Mouse (Mus musculus): ENCODE measurements around the gene Dqx1. TPM values are rescaled to one million over a fixed set of nuclear protein-coding genes. Genes with fewer than 3 reads are reported as not detected.

Gene Dqx1
- total RNA-seq, 2 experiments from 2014 or later = 0.22 to 0.55 TPM

GRCm38 (mm10) chr6:83069488-83070246 lies 12.0 kb downstream of the Dqx1 start:
- peak in 1 of 2 experiments; percentile 26 for DNase-seq
- intact Hi-C loops (cut with DNase I) = no loop called here

- no peak for DNase-seq
- intact Hi-C loops (cut with DNase I) = no loop called here
Measured at GRCm38 (mm10) chr6:83070247-83070310, 12.4 kb downstream of the Dqx1 start, which contains the start of gene Tlx2. Gene Tlx2, minus strand, starts transcription at chr6:83070293.

GRCm38 (mm10) chr6:83070311-83071219 lies 12.9 kb downstream of the Dqx1 start:
- intact Hi-C loops (cut with DNase I) = no loop called here
- DNase-seq = peak; percentile 55 to 56

GRCm38 (mm10) chr6:83071220-83071619 lies 13.6 kb downstream of the Dqx1 start:
- intact Hi-C loops (cut with DNase I) = no loop called here
- no peak for DNase-seq

GRCm38 (mm10) chr6:83074979-83075378 lies 17.3 kb downstream of the Dqx1 start:
- intact Hi-C loops (cut with DNase I) = no loop called here

GRCm38 (mm10) chr6:83077630-83078323 lies 20.1 kb downstream of the Dqx1 start, which contains the start of gene Pcgf1:
Gene Pcgf1, plus strand, starts transcription at chr6:83077869.
- intact Hi-C loops (cut with DNase I) = loop anchor here (1.0 kb wide), 1 partner anchor 23 kb away; no protein-coding TSS in a partner anchor
- no peak for DNase-seq

More at GRCm38 (mm10) chr6:83074979-83075378, 17.3 kb downstream of the Dqx1 start:
- no peak for DNase-seq

DNA sequence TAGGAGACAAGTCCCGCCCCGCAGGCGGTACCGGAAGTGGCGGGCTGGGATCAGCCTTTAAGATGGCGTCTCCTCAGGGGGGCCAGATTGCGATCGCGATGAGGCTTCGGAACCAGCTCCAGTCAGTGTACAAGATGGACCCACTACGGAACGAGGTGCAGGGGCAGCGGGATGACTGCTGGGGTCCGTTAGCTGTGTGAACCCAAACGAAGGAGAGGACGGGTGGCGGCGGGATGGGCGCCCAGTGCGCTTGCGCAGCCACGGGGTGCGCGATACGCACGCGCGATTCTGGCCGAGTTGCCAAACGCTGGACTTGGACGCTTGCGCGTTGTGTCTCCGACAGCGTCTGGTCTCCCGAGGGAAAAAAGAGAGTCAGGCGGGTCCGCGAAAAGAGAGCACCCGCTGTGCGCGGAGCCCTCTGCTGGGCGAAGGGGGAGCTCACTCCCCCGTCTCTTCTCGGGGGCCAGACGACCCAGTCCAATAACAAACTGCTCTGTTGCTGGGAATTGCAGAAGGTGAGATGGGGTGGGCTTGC lies 20.7 kb downstream of the Dqx1 start:
- intact Hi-C loops (cut with DNase I) = loop anchor here (1.0 kb wide), 1 partner anchor 22 kb away; no protein-coding TSS in a partner anchor
- peak; percentile 99 to 100 for DNase-seq

DNA sequence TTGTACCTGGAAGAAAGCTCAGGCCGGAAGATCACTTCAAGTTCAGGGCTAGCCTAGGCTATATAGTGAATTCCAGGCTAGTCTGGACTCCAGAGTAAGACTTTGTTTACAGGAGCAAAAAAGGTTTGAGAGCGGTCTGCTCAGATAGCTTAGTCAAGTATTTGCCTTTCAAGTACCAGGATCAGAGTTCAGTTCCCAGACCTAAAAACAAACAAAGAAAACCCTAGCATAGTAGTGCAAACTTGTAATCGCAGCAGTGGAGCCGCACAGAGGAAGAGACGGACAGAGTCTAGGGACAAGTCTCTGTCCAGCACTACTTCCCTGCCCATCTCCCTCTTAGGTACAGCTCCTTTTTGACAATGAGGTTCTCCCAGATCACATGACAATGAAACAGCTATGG lies 22.6 kb downstream of the Dqx1 start:
- intact Hi-C loops (cut with DNase I) = no loop called here
- DNase-seq = no peak

- intact Hi-C loops (cut with DNase I) = no loop called here
- no peak for DNase-seq
Measured at GRCm38 (mm10) chr6:83083497-83083896, 25.9 kb downstream of the Dqx1 start.

DNA sequence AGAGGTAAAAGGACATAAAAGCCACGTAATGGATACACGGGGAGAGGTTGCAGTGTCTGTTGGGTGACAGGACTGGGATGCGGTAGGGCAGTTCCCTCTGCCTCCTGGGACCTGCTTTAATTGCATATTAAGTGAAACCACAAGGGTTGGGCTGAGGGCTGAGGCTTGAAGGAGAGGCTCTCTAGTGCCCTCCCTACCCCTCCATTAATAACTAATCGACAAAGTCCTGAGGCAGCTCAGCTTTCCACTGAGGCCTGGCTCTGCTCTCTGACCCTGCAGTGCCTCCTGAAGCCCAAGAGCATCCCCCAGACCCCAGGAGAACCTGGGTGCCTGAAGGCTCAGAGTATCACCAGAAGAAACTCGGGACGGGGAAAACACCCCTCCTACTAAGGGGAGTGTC lies 26.8 kb downstream of the Dqx1 start:
- intact Hi-C loops (cut with DNase I) = no loop called here
- DNase-seq = no peak

- intact Hi-C loops (cut with DNase I) = no loop called here
- DNase-seq = peak in 1 of 2 experiments; percentile 24
Measured at GRCm38 (mm10) chr6:83086121-83087035, 28.7 kb downstream of the Dqx1 start, which contains the start of gene Lbx2. Gene Lbx2, plus strand, starts transcription at chr6:83086367.

DNA sequence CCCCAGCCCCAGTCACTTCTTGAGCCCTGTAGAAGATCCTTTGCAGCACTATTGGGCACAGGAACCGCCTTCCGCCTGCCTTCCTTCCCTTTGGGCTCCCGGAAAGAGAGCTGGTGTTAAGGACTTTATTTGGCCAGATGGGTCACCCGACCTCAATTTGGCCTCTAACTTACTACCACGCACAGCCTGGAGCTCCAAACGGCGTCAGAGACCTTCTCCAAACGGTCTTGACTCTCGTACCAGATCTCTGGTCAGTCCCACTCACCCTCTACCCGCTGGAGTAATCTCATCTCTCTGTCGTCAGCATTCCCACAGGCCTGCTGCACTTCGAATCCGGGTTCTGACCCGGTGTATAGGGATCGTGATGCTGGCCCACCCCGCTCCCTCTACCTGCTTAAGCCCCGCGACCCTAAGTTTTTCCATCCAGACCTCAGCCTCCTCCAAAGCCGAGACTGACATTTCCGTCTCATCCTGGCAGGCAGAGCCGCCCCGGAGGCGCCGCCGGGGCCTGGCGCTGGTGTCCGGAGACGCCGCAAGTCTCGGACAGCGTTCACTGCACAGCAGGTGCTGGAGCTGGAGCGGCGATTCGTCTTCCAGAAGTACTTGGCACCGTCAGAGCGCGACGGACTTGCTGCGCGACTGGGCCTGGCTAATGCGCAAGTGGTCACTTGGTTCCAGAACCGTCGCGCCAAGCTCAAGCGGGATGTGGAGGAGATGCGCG lies 29.7 kb downstream of the Dqx1 start:
- peak; percentile 39 to 56 for DNase-seq
- intact Hi-C loops (cut with DNase I) = no loop called here

- DNase-seq = no peak
- intact Hi-C loops (cut with DNase I) = no loop called here
Measured at GRCm38 (mm10) chr6:83087926-83088260, 30.2 kb downstream of the Dqx1 start.

- DNase-seq = peak; percentile 46 to 54
- intact Hi-C loops (cut with DNase I) = no loop called here
Measured at GRCm38 (mm10) chr6:83092416-83093127, 34.9 kb downstream of the Dqx1 start.

- intact Hi-C loops (cut with DNase I) = no loop called here
- DNase-seq = no peak
Measured at GRCm38 (mm10) chr6:83095968-83096367, 38.3 kb downstream of the Dqx1 start.

DNA sequence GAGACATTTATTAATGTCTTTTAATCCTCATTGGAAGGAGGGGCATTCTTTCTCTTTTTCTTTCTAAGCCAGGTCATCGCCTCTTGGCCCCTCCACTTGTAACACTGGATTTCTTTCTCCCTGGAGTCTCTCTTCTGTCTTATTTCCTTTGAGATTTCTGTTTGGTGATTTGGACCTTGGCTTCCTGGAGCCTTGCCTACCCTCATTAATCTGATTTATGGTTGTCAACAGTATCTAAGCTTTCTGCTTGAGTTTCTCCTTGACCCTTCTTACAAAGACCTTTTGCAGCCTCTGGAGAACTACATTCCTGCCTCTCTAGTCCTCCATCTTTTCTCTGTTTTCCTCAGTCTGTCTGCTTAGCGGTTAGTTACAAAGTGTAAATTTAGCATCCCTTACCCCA lies 40.8 kb downstream of the Dqx1 start:
- no peak for DNase-seq
- intact Hi-C loops (cut with DNase I) = no loop called here

GRCm38 (mm10) chr6:83101316-83101687 lies 43.7 kb downstream of the Dqx1 start, which contains the start of the genes Ccdc142 and Gm42688:
Gene Ccdc142, plus strand, starts transcription at chr6:83101601.
Gene Gm42688, plus strand, starts transcription at chr6:83101617.
- intact Hi-C loops (cut with DNase I) = loop anchor here (1.0 to 2.0 kb wide), 2 partner anchors 47 to 105 kb away; partner anchors contain the start of genes Aup1 and Htra2
- peak; percentile 93 to 94 for DNase-seq
